In the genomic region with DNA sequence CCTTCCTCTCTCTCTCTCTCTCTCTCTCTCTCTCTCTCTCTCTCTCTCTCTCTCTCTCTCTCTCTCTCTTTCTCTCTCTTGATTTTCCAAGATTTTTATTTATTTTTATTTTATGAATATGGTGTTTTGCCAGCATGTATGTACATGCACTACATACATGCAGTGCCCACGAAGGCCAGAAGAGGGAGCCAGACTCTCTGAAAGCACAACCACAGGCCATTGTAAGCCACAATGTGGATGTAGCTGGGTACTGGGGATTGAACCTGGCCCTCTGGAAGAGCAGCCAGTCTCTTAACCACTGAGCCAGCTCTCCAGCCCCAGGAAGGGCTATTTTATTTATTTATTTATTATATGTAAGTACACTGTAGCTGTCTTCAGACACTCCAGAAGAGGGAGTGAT, we compare ENCODE assay signal across 9 mouse cellular contexts. TPM values are rescaled to one million over a fixed set of nuclear protein-coding genes. Genes with fewer than 3 reads are reported as not detected.
A peak's percentile ranks its signal among the peaks of the same experiment; 100 is the strongest.
DNase-seq lines count a peak whose midpoint lies in the region; ATAC-seq lines count a peak whose summit lies in the region.
"Had no signal": no experiment of that assay in that cellular context is flagged by ENCODE, and none has a peak within 500 bp of the region (broad histone marks: within the 10 kb centered on the region; RNA-seq: fewer than 3 reads in every experiment).

No protein-coding gene starts in this region.

- DNase-seq in hindbrain, embryonic 10.5 days (ENCODE audit: low spot score): peak; percentile 73
- DNase-seq in adipocyte (ENCODE audit: low spot score): peak; percentile 83
- DNase-seq in induced T-regulatory cell, adult 2 months (ENCODE audit: low read depth): peak; percentile 88
- DNase-seq in left cerebral cortex, postnatal 4 days: peak; percentile 78
- DNase-seq in neural tube, embryonic 11.5 days (ENCODE audit: low spot score): peak; percentile 72
- peak; percentile 57 for DNase-seq in testis, postnatal 14 days (ENCODE audit: low spot score)

- ATAC-seq in hindbrain, embryonic 13.5 days (ENCODE audit: low FRiP score): no peak
- peak; percentile 71 for ATAC-seq in common myeloid progenitor, adult 5-6 weeks (replicated peaks; ENCODE audit: low read depth, poor library complexity, severe bottlenecking)
- ATAC-seq in neural tube, embryonic 11.5 days (ENCODE audit: insufficient read depth, low FRiP score, low TSS enrichment): no peak

- no peak overlapping the region for H3K9ac ChIP-seq in hindbrain, embryonic 13.5 days
- H3K9ac ChIP-seq in neural tube, embryonic 11.5 days (ENCODE audit: low read length): no peak overlapping the region

- H3K36me3 ChIP-seq in hindbrain, embryonic 10.5 days: no peaks in the 10 kb centered on the region
- H3K36me3 ChIP-seq in hindbrain, embryonic 13.5 days: no peaks in the 10 kb centered on the region
- H3K36me3 ChIP-seq in neural tube, embryonic 11.5 days (ENCODE audit: control insufficient read depth, insufficient read depth, low read length): no peaks in the 10 kb centered on the region

- no peak overlapping the region for H3K4me3 ChIP-seq in hindbrain, embryonic 10.5 days
- H3K4me3 ChIP-seq in hindbrain, embryonic 13.5 days: no peak overlapping the region
- no peak overlapping the region for H3K4me3 ChIP-seq in neural tube, embryonic 11.5 days (ENCODE audit: low read depth, low read length)
- H3K4me3 ChIP-seq: erythroblast, embryonic 14.5 days had no signal

- no peak overlapping the region for H3K4me2 ChIP-seq in hindbrain, embryonic 13.5 days
- H3K4me2 ChIP-seq in neural tube, embryonic 11.5 days (ENCODE audit: low read depth): no peak overlapping the region

- WGBS in hindbrain, embryonic 10.5 days: 6% methylated on average over 1 of the region's 1 CpGs
- 4% methylated on average over 1 of the region's 1 CpGs for WGBS in hindbrain, embryonic 13.5 days
- WGBS in neural tube, embryonic 11.5 days: 10% methylated on average over 1 of the region's 1 CpGs

- intact Hi-C loops in left cerebral cortex, postnatal 4 days (cut with DNase I): loop anchor here (10.0 kb wide), 1 partner anchor 194 kb away; the partner anchor contains the start of gene Flywch1

- no peaks in the 10 kb centered on the region for H3K9me3 ChIP-seq in hindbrain, embryonic 10.5 days
- no peaks in the 10 kb centered on the region for H3K9me3 ChIP-seq in hindbrain, embryonic 13.5 days
- no peaks in the 10 kb centered on the region for H3K9me3 ChIP-seq in neural tube, embryonic 11.5 days (ENCODE audit: control insufficient read depth, low read length)

- H3K27ac ChIP-seq in hindbrain, embryonic 10.5 days: no peak overlapping the region
- H3K27ac ChIP-seq in hindbrain, embryonic 13.5 days: no peak overlapping the region
- H3K27ac ChIP-seq in neural tube, embryonic 11.5 days (ENCODE audit: low read depth, low read length): no peak overlapping the region

- H3K27me3 ChIP-seq in hindbrain, embryonic 10.5 days (ENCODE audit: insufficient read depth, poor library complexity, severe bottlenecking): no peaks in the 10 kb centered on the region
- no peaks in the 10 kb centered on the region for H3K27me3 ChIP-seq in hindbrain, embryonic 13.5 days
- H3K27me3 ChIP-seq in neural tube, embryonic 11.5 days (ENCODE audit: control insufficient read depth, insufficient read depth, low read length): no peaks in the 10 kb centered on the region

- peaks cover 8% of the 10 kb centered on the region; the same call in 1 of the 2 replicates for H3K4me1 ChIP-seq in hindbrain, embryonic 10.5 days (replicated peaks)
- peaks cover 4% of the 10 kb centered on the region; the same call in 1 of the 2 replicates for H3K4me1 ChIP-seq in hindbrain, embryonic 13.5 days (replicated peaks)
- H3K4me1 ChIP-seq in neural tube, embryonic 11.5 days (ENCODE audit: control insufficient read depth, insufficient read depth, low read length): no peaks in the 10 kb centered on the region

RNA-seq across cellular contexts. Expression of gene Prss30, which starts 11.1 kb away (rescaled TPM):
- not detected in 2 replicates for polyA plus RNA-seq in hindbrain, embryonic 10.5 days (2016; fragmentation: Nextera tagmentation; extraction: Ambion mirVana)
- not detected in 2 replicates for polyA plus RNA-seq in hindbrain, embryonic 13.5 days (2015; fragmentation: Nextera tagmentation; extraction: Ambion mirVana)
- total RNA-seq in common myeloid progenitor, adult 5-6 weeks (2017): not detected in 2 replicates
- total RNA-seq in left cerebral cortex, postnatal 4 days (2021): under 1 TPM in 1 of 2 experiments, not detected in 1; 0.22 TPM
- polyA plus RNA-seq in neural tube, embryonic 11.5 days (2014; fragmentation: Nextera tagmentation; extraction: Ambion mirVana): not detected in 2 replicates
- polyA plus RNA-seq: erythroblast, embryonic 14.5 days had no signal

RNA-seq across cellular contexts. Expression of gene Sbpl, which starts 14.2 kb away (rescaled TPM):
- polyA plus RNA-seq in hindbrain, embryonic 10.5 days (2016; fragmentation: Nextera tagmentation; extraction: Ambion mirVana): not detected in 2 replicates
- not detected in 2 replicates for polyA plus RNA-seq in hindbrain, embryonic 13.5 days (2015; fragmentation: Nextera tagmentation; extraction: Ambion mirVana)
- total RNA-seq in common myeloid progenitor, adult 5-6 weeks (2017): not detected in 2 replicates
- not detected for total RNA-seq in left cerebral cortex, postnatal 4 days (2021)
- not detected in 2 replicates for polyA plus RNA-seq in neural tube, embryonic 11.5 days (2014; fragmentation: Nextera tagmentation; extraction: Ambion mirVana)
- polyA plus RNA-seq: erythroblast, embryonic 14.5 days had no signal

RNA-seq across cellular contexts. Expression of gene Sbp, which starts 27.8 kb away (rescaled TPM):
- not detected in 2 replicates for polyA plus RNA-seq in hindbrain, embryonic 10.5 days (2016; fragmentation: Nextera tagmentation; extraction: Ambion mirVana)
- not detected in 2 replicates for polyA plus RNA-seq in hindbrain, embryonic 13.5 days (2015; fragmentation: Nextera tagmentation; extraction: Ambion mirVana)
- total RNA-seq in common myeloid progenitor, adult 5-6 weeks (2017): not detected in 2 replicates
- total RNA-seq in left cerebral cortex, postnatal 4 days (2021): not detected
- polyA plus RNA-seq in neural tube, embryonic 11.5 days (2014; fragmentation: Nextera tagmentation; extraction: Ambion mirVana): not detected in 2 replicates
- polyA plus RNA-seq: erythroblast, embryonic 14.5 days had no signal

RNA-seq across cellular contexts. Expression of gene Prss22, which starts 28.7 kb away (rescaled TPM):
- polyA plus RNA-seq in hindbrain, embryonic 10.5 days (2016; fragmentation: Nextera tagmentation; extraction: Ambion mirVana): 0.72 and 0.83 TPM in 2 replicates
- polyA plus RNA-seq in hindbrain, embryonic 13.5 days (2015; fragmentation: Nextera tagmentation; extraction: Ambion mirVana): not detected in 2 replicates
- total RNA-seq in common myeloid progenitor, adult 5-6 weeks (2017): not detected in 2 replicates
- total RNA-seq in left cerebral cortex, postnatal 4 days (2021): not detected
- 0.17 TPM in 1 of 2 replicates, not detected in the other for polyA plus RNA-seq in neural tube, embryonic 11.5 days (2014; fragmentation: Nextera tagmentation; extraction: Ambion mirVana)

RNA-seq across cellular contexts. Expression of gene Dcpp3, which starts 52.0 kb away (rescaled TPM):
- polyA plus RNA-seq in hindbrain, embryonic 10.5 days (2016; fragmentation: Nextera tagmentation; extraction: Ambion mirVana): not detected in 2 replicates
- polyA plus RNA-seq in hindbrain, embryonic 13.5 days (2015; fragmentation: Nextera tagmentation; extraction: Ambion mirVana): not detected in 2 replicates
- not detected in 2 replicates for total RNA-seq in common myeloid progenitor, adult 5-6 weeks (2017)
- not detected for total RNA-seq in left cerebral cortex, postnatal 4 days (2021)
- not detected in 2 replicates for polyA plus RNA-seq in neural tube, embryonic 11.5 days (2014; fragmentation: Nextera tagmentation; extraction: Ambion mirVana)
- polyA plus RNA-seq: erythroblast, embryonic 14.5 days had no signal
